ENCODE assay signal across 8 mouse cellular contexts in the genomic region with DNA sequence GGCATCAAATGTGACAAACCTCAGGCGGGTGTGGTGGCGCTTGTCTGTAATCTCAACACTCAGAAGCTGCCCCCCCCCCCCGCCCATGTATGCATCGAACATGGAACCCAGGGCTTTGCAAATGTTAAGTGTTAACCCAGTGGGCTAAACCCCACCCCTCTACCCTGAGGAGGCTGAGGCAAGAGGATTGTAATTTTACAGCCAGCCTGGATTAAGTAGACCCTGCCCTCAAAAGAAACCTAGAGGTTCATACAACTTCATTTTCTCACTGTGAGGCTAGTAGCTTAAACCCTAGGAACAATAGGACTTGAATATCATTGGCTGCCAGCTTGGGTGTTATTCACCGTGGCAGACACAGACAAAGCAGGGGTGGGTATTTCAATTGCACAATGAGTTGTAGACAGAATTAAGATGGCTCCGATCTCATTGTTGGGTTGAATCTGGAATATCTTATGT. TPM values are rescaled to one million over a fixed set of nuclear protein-coding genes. Genes with fewer than 3 reads are reported as not detected.
DNase-seq lines count a peak whose midpoint lies in the region; ATAC-seq and TF ChIP-seq lines count a peak whose summit lies in the region.

No protein-coding gene starts in this region.

- H3K27ac ChIP-seq in kidney, embryonic 14.5 days (ENCODE audit: low read depth, low read length): 0 out of 2 replicates have a peak overlapping the region, but pooled peaks have one; percentile 11
- no peak overlapping the region for H3K27ac ChIP-seq in bone marrow macrophage, adult 2 months (ENCODE audit: insufficient read depth, low read depth, low read length)
- H3K27ac ChIP-seq in hindbrain, embryonic 15.5 days (replicated peaks): peak overlapping the region; percentile 98
- peak overlapping the region; percentile 99 for H3K27ac ChIP-seq in midbrain, postnatal 0 days (ENCODE audit: low read depth, low read length)

- no peak for TF ChIP-seq POLR2A in bone marrow macrophage, adult 2 months (IDR thresholded peaks at IDR 0.05; ENCODE audit: borderline replicate concordance, low read depth, low read length)

- DNase-seq in kidney, postnatal 25 days: no peak
- DNase-seq in midbrain, postnatal 0 days (ENCODE audit: low spot score): peak; percentile 74
- no peak for DNase-seq in gastrocnemius, adult 8-10 months (ENCODE audit: low spot score in 2 of 2)
- no peak for DNase-seq in left cerebral cortex, adult 8-10 months (ENCODE audit: low spot score in 2 of 2)
- DNase-seq in cerebellum, adult 8-10 months: no peak

- H3K36me3 ChIP-seq in kidney, embryonic 14.5 days (ENCODE audit: control insufficient read depth, insufficient read depth, low read length): peaks cover 33% of the 10 kb centered on the region
- peaks cover 30% of the 10 kb centered on the region for H3K36me3 ChIP-seq in hindbrain, embryonic 15.5 days
- H3K36me3 ChIP-seq in midbrain, postnatal 0 days (ENCODE audit: insufficient read depth, low read length): peaks cover 7% of the 10 kb centered on the region

- peak overlapping the region; percentile 92 for H3K4me3 ChIP-seq in kidney, embryonic 14.5 days (ENCODE audit: low read length)
- H3K4me3 ChIP-seq in bone marrow macrophage, adult 2 months (ENCODE audit: insufficient read depth, low read length): peak overlapping the region; percentile 82
- peak overlapping the region; percentile 88 for H3K4me3 ChIP-seq in hindbrain, embryonic 15.5 days
- H3K4me3 ChIP-seq in midbrain, postnatal 0 days (ENCODE audit: low read depth, low read length): peak overlapping the region; percentile 94

- TF ChIP-seq CTCF in bone marrow macrophage, adult 2 months (IDR thresholded peaks at IDR 0.05; ENCODE audit: low read depth, low read length): no peak
- TF ChIP-seq CTCF in midbrain, postnatal 0 days (IDR thresholded peaks at IDR 0.05): no peak

- WGBS in kidney, embryonic 14.5 days: 15% methylated on average over 6 of the region's 6 CpGs
- 2% methylated on average over 6 of the region's 6 CpGs for WGBS in hindbrain, embryonic 15.5 days
- 2% methylated on average over 6 of the region's 6 CpGs for WGBS in midbrain, postnatal 0 days

- no peaks in the 10 kb centered on the region for H3K9me3 ChIP-seq in kidney, embryonic 14.5 days (ENCODE audit: control insufficient read depth, low read length)
- no peaks in the 10 kb centered on the region for H3K9me3 ChIP-seq in hindbrain, embryonic 15.5 days
- no peaks in the 10 kb centered on the region for H3K9me3 ChIP-seq in midbrain, postnatal 0 days (ENCODE audit: low read length)

- H3K9ac ChIP-seq in kidney, embryonic 14.5 days (ENCODE audit: low read depth, low read length): peak overlapping the region; percentile 96
- H3K9ac ChIP-seq in hindbrain, embryonic 15.5 days: peak overlapping the region; percentile 99
- peak overlapping the region; percentile 99 for H3K9ac ChIP-seq in midbrain, postnatal 0 days (replicated peaks; ENCODE audit: low read length, poor library complexity, severe bottlenecking)

- H3K4me1 ChIP-seq in kidney, embryonic 14.5 days (ENCODE audit: control insufficient read depth, insufficient read depth, low read length): peaks cover 7% of the 10 kb centered on the region; the same call in 1 of the 2 replicates
- peaks cover 5% of the 10 kb centered on the region for H3K4me1 ChIP-seq in bone marrow macrophage, adult 2 months (ENCODE audit: control insufficient read depth, insufficient read depth, low read length)
- H3K4me1 ChIP-seq in hindbrain, embryonic 15.5 days (replicated peaks): peaks cover 62% of the 10 kb centered on the region
- peaks cover 26% of the 10 kb centered on the region; the same call in 1 of the 2 replicates for H3K4me1 ChIP-seq in midbrain, postnatal 0 days (ENCODE audit: insufficient read depth, low read length)

- H3K27me3 ChIP-seq in kidney, embryonic 14.5 days (ENCODE audit: control insufficient read depth, insufficient read depth, low read length): no peaks in the 10 kb centered on the region
- H3K27me3 ChIP-seq in hindbrain, embryonic 15.5 days: no peaks in the 10 kb centered on the region
- no peaks in the 10 kb centered on the region for H3K27me3 ChIP-seq in midbrain, postnatal 0 days (ENCODE audit: insufficient read depth, low read length)

- no peak for ATAC-seq in kidney, embryonic 14.5 days (ENCODE audit: low FRiP score, low TSS enrichment)
- ATAC-seq in hindbrain, embryonic 15.5 days (ENCODE audit: low FRiP score, low read depth): no peak
- peak; percentile 21; the same call in 1 of the 2 replicates for ATAC-seq in midbrain, postnatal 0 days (ENCODE audit: low FRiP score)

- H3K4me2 ChIP-seq in kidney, embryonic 14.5 days (replicated peaks; ENCODE audit: low read depth, low read length): peak overlapping the region; percentile 72
- peak overlapping the region; percentile 86 for H3K4me2 ChIP-seq in hindbrain, embryonic 15.5 days
- peak overlapping the region; percentile 86 for H3K4me2 ChIP-seq in midbrain, postnatal 0 days (ENCODE audit: low read depth, low read length, poor library complexity, severe bottlenecking)

RNA-seq across cellular contexts. Expression of a gene that starts 1.2 kb away (rescaled TPM):
- 1,829 and 1,880 TPM in 2 replicates for polyA plus RNA-seq in kidney, embryonic 14.5 days (2014; fragmentation: Nextera tagmentation; extraction: Ambion mirVana)
- 314 and 367 TPM in 2 replicates for polyA plus RNA-seq in bone marrow macrophage, adult 2 months (2012; ENCODE audit: insufficient read depth, insufficient read length, missing spikeins)
- polyA plus RNA-seq in hindbrain, embryonic 15.5 days (2015; fragmentation: Nextera tagmentation; extraction: Ambion mirVana): 5,846 and 6,036 TPM in 2 replicates
- 1,269 and 1,609 TPM in 2 replicates for total RNA-seq in midbrain, postnatal 0 days (2014; rRNA removed)
- polyA plus RNA-seq in midbrain, postnatal 0 days (2015; fragmentation: Nextera tagmentation; extraction: Ambion mirVana): 6,261 and 6,359 TPM in 2 replicates
- 1 to 10 TPM; 2.7 to 4.4 (median 2.8) TPM for total RNA-seq in gastrocnemius, adult 8-10 months (2022)
- 1,000 to 10,000 TPM in 1 of 4 experiments, 100 to 1,000 TPM in 3; 935 to 1,017 (median 942) TPM for total RNA-seq in left cerebral cortex, adult 8-10 months (2022)

RNA-seq across cellular contexts. Expression of a gene that starts 27.1 kb away (rescaled TPM):
- polyA plus RNA-seq in kidney, embryonic 14.5 days (2014; fragmentation: Nextera tagmentation; extraction: Ambion mirVana): 0.57 and 0.73 TPM in 2 replicates
- 37.0 and 41.9 TPM in 2 replicates for polyA plus RNA-seq in bone marrow macrophage, adult 2 months (2012; ENCODE audit: insufficient read depth, insufficient read length, missing spikeins)
- polyA plus RNA-seq in hindbrain, embryonic 15.5 days (2015; fragmentation: Nextera tagmentation; extraction: Ambion mirVana): 30.4 and 35.2 TPM in 2 replicates
- total RNA-seq in midbrain, postnatal 0 days (2014; rRNA removed): 69.2 and 97.8 TPM in 2 replicates
- polyA plus RNA-seq in midbrain, postnatal 0 days (2015; fragmentation: Nextera tagmentation; extraction: Ambion mirVana): 38.9 and 41.3 TPM in 2 replicates
- 1 to 10 TPM; 2.8 to 5.5 (median 5.0) TPM for total RNA-seq in gastrocnemius, adult 8-10 months (2022)
- total RNA-seq in left cerebral cortex, adult 8-10 months (2022): 10 to 100 TPM; 58.1 to 64.3 (median 61.1) TPM

RNA-seq across cellular contexts. Expression of a gene that starts 41.4 kb away (rescaled TPM):
- polyA plus RNA-seq in kidney, embryonic 14.5 days (2014; fragmentation: Nextera tagmentation; extraction: Ambion mirVana): 5.9 and 20.7 TPM in 2 replicates
- polyA plus RNA-seq in bone marrow macrophage, adult 2 months (2012; ENCODE audit: insufficient read depth, insufficient read length, missing spikeins): 4.0 and 4.4 TPM in 2 replicates
- 2.0 and 2.9 TPM in 2 replicates for polyA plus RNA-seq in hindbrain, embryonic 15.5 days (2015; fragmentation: Nextera tagmentation; extraction: Ambion mirVana)
- total RNA-seq in midbrain, postnatal 0 days (2014; rRNA removed): 1.5 and 2.0 TPM in 2 replicates
- polyA plus RNA-seq in midbrain, postnatal 0 days (2015; fragmentation: Nextera tagmentation; extraction: Ambion mirVana): 0.91 and 1.3 TPM in 2 replicates
- not detected for total RNA-seq in gastrocnemius, adult 8-10 months (2022)
- total RNA-seq in left cerebral cortex, adult 8-10 months (2022): under 1 TPM; 0.25 to 0.60 (median 0.34) TPM

Comparison
In these comparisons a context has a peak if more than half of its experiments do, and no peak if none do; other contexts are left out.
1. RNA of a gene that starts 27.1 kb away (polyA plus RNA-seq): 37.0 to 41.9 TPM in bone marrow macrophage, adult 2 months, 38.9 to 41.3 TPM in midbrain, postnatal 0 days and 30.4 to 35.2 TPM in hindbrain, embryonic 15.5 days; 0.57 to 0.73 TPM in kidney, embryonic 14.5 days; every median in the first group is over 10 times any median in the second.
2. Peak in every context shown above with its lines, with median percentiles within 50 percentile points of each other: H3K4me2 ChIP-seq, H3K4me3 ChIP-seq and H3K9ac ChIP-seq.